Mouse (Mus musculus) NIH3T3 (cell line): ENCODE measurements around the gene Eogt.

Experiments
- DNase-seq: peaks from one replicate; pipeline ENCODE4 v3.0.0-alpha.2; 2012; ENCODE audit warnings: low read depth

Gene Eogt

GRCm38 (mm10) chr6:97106106-97106505, 42.9 kb downstream of the Eogt start:
- DNase-seq = no peak

GRCm38 (mm10) chr6:97104264-97104852, 44.6 kb downstream of the Eogt start:
- DNase-seq = no peak

GRCm38 (mm10) chr6:97101958-97102702, 46.9 kb downstream of the Eogt start:
- DNase-seq = no peak

GRCm38 (mm10) chr6:97101190-97101957, 47.6 kb downstream of the Eogt start:
- DNase-seq = no peak

GRCm38 (mm10) chr6:97082336-97082735, 66.6 kb downstream of the Eogt start:
- no peak for DNase-seq

- no peak for DNase-seq
Measured at GRCm38 (mm10) chr6:97080016-97080415, 69.0 kb downstream of the Eogt start.

- no peak for DNase-seq
Measured at GRCm38 (mm10) chr6:97060074-97060681, 88.8 kb downstream of the Eogt start, which contains the start of gene Fam19a4. Gene Fam19a4, minus strand, starts transcription at chr6:97060413.
